Mouse (Mus musculus) lung, postnatal 4 days (tissue): ENCODE measurements around the gene Apba2.

Experiments used
- DNase-seq, 2 experiments: peaks; one replicate each; pipeline ENCODE4 v3.0.0; 2021

Apba2 gene

DNA sequence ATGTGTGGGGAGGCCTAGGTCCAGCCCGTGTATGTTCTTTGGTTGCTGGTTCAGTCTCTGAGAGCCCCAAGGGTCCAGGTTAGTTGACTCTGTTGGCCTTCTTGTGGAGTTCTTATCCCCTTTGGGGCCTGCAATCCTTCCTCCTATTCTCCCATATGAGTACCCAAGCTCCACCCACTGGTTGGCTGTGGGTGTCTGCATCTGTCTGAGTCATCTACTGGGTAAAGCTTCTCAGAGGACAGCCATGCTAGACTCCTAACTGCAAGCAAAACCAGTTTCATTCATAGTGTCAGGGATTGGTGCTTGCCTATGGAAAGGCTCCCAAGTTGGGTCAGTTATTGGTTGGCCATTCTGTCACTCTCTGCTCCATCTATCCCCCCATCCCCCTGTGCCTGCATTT lies 29.8 kb downstream of the Apba2 start:
- no peak for DNase-seq

DNA sequence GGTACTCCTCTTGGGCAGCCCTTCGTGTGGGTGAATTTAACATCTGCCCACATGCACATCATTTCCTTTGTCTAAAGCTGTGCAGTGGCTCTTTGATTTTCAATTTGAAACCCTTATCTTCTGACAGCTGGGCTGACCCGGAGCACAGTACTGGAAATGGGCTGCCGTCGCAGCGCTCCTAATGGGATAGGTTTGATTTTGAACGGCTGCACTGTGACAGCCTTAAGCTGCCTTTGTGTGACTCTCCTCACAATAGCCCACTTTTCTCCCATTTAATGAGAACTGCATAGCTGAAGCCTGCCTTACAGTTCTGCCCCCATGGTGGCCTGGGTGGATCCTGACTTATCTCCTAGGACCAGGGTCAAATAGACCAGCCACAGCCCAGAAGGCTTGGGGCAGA lies 31.9 kb downstream of the Apba2 start:
- DNase-seq: no peak

DNA sequence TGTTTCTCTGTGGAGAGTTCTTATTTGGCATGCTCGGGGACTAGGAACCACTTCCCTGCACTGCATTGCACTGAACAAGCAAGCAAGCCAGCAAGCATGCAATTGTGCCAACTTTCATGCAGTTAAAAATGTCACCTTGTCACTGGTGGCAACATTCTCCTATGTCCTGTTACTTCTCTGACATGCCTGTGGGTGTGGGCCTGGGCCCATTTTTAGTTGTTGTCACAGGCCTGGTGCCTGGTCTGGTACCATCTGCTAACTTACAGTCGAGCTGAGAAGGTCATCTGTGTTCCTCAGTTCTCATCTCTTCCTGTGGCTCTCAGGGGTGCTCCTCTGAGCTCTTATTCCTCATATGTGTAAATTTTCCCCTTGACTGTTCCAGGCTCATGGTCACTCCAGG lies 33.8 kb downstream of the Apba2 start:
- DNase-seq: no peak

DNA sequence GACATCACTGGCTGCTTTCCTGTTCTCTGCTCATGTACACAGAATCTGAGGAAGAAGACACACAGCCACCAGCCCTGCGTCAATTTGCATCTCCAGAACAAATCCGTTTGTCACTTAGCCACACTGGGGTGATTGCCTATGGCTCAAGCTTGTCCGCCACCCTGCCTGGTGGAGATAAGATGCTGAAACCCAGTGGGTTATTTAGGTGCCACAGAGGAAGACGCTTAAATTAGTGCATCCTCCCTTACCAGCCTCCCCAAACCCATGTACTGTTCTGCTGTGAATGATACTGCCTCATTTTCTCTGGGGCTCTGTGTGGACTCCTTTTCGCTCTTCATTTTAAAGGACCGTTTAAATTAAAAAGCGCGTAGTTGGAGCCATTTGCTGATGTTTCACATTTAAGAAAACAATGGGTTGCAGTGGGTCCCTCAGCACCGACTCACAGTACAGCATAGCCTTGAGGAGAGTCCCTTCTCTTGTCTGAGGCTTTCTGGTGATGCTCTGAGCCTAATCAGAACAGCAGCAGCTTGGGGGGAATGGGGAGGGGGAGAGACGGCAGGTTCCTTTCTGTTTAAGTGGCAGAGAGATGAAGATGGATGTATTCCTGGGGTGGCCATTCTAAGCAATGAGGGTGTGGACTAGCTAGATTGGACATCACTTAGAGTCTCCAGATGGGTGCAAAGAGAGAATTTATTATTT lies 38.1 kb downstream of the Apba2 start:
- DNase-seq: no peak

DNA sequence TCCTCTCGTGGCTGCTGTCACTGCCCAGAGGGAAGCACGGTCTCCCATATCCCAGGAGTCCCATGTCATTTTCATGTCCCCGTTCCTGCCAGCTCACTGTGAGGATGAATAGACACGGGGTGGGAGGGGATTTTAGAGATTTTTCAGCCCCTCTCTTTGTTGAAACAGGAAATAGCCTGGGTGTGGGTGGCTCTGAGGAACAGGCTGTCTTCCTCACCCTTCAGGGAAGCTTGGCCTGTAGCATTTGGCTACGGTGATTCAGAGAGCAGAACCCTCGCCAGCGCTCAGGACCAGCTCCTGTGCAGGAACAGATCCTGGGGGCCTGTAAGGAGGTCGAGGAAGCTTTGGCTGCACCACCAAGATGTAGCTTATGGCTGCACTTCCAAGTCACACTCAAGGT lies 45.3 kb downstream of the Apba2 start:
- DNase-seq: no peak

DNA sequence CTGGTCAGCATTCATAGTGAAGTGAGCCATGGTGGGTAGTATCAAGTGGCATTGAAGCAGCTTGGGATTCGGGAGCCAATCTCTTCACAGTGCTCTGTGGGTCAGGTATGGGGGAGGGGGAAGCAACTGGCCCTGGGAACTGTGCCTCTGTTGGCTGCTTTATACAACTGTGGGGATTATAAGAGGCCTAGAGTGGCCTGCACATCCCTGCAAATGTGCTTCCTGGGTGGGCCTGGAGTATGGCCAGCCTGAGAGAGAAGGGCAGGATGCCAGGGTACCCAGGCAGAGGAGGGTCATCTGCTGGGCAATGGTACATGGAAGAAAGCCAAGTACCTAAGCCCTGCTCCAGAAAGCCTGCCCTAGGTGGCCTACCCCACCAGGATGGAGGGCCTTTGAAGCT lies 49.4 kb downstream of the Apba2 start:
- DNase-seq: no peak

DNA sequence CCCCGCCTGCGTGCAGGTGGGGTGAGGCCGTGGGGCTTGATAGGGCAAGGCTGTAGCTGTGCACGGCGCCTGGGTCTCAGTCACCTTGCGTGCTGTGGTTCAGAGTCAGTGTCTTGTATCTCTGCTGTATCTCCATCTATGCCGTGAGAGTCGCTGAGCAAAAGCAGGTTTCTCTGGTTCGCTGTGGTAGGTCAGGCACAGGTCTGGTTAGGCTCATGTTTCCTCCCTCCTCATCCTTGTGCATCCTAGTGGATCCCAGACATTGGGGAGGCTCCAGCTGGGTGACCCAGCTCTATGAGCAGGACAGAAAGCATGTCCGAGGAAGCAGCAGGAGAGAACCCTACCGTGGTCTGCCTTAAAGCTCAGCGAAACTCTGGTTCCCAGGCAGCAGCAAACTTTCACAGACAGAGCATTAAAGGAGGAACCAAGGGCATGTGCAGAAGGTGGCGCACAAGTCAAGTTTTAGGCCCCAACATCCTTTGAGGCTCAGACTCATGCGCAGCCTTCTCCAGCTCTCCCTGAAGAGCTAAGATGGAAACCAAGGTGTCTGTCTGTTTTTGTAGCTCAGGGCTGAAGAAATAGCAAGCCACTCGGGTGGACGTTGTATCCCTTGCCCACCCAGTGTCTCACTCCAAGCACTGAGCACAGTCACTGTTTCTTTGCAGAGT lies 51.2 kb downstream of the Apba2 start:
- DNase-seq: no peak

DNA sequence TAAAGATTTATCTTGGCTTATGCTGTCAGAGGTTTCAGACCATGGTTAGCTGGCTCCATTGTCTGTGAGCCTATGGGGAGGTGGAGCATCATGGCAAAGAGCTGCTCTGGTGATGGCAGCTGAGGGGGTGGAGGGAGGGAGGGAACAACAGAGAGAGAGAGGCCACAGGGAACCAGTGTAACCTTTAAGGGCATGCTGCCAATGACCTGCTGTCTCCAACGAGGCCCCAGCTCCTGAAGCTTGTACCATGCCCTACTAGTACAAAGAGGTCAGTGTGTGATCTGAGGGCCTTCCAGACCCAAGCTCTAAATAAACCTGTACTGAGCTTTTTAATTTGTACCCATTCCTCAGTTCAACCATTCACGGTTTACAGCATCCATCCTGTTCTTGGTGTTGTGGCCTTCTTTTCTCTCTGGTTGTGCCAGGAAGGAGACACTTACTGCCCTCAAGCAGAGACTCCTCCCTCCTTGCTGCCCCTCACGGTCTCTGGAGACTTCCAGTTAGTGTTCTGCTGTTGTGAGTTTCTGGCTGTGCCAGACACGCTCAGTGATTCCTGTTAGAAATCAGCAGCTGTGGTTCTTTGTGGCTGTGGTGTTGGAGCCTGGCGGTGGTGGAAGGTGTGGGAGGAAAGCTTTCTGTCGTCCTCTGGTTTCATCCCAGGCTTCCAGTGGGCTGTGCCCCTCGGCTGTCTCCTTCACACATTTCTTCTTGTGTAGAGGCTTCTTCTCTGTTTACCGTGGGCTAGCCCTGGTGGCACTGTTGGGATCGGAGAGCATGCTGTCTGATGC lies 60.4 kb downstream of the Apba2 start:
- DNase-seq: no peak

DNA sequence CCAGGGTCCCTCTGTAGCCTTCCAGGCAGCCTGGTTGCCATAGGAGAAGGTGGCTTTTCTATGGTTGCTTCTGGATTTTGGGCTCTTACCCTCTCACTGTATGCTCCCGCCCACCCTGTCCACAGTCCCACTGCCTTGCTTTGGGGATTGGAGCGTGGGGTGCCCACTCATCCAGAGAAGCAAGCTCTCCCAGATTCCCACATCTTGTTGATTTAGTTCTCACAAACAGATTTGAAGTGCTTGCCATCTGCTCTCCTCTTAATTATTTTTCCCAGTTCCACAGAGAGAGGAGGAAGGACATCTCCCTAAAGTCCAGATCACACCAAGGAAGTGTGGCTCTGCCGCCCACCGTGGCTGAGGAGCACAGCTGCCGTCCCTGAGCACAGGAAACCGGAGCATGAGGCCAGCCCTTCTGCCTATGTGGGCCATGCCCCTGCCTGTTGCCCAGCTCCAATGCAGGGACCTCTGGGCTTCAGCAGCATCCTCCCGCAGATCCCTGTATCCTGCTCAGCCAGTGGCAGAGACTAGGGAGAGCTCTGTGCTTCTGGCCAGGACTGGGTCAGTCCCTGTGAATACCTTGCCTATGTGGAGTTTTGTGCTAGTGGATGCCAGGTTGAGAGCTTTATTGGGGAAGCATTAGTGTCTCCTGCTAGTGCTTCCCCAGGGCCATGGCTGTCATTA lies 63.5 kb downstream of the Apba2 start:
- DNase-seq: no peak

DNA sequence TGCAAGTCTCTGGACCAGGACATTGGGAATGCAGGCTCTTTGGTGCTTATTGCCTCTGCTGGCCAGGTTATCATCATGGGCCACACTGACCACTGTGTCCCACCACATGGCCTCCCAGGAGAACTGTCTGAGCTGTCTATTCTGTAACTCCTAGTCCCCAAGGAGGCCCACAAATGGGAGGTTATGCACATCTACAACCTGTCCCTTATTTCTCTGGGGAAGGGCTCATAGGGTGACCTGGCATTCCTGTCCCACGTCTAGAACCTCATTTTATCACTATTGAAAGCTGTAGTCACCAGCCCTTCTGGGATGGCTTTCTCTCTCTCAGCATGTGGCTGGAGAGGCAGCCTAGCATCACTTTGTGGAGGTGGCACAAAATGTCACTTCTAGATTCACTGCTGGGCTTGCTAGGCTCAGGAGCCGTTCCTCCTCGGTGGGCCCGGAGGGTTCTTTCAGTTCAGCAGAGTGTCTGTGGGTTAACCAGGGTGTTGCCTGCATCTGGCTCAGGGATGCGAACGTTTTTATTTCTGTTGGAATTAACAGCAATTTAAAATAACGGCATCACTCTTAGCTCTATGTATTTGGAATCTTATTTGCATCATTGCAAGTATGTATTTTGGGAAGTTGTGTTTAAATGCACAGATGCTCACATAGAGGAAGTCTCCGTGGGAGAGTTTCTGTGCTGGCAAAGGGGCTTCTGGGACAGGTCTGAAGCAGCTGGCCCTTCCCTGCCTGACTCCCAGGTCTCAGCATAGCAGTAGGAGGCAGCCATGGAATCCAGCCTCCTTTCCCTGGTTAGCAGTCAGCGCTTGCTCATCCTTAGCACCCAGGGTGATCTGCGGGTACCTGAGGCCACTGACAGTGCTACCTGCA lies 65.1 kb downstream of the Apba2 start:
- DNase-seq: no peak

DNA sequence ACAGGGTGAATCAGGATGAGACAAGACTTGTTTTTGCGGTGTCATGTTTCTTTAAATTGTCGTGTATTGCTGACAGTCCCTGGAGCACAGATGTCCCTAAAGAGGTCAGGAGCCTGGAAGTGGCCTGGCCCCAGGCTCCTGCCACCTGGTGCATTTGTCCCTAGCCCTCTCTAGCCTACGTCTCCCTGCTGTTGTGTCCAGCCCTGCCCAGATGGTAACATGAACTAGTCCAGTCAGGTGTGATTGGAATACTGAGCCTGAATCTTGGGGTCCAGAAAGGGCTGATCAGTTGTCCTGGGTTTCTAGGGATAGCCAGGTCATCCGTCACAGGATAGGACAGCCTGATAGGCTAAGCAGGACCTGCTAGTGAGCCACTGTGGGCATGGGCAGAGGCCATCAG lies 67.2 kb downstream of the Apba2 start:
- no peak for DNase-seq

DNA sequence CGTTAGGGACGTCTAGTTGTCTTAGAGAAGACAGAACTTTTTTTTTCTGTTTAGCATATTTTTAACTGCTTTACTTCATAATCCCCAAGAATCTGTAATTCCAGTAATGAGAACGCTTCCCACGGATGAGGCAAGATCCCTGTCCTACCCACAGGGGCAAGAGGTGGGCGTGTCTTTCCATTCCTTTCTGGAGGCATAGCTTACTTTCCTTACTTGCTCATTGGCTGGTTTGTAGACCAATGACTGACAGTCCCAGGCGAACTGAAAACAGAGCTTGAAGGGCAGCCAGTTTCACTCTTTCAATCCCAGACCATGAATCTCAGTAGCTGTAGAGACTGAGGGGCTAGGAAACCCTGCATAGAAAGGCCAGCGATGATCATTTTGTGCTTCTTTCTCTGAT lies 68.2 kb downstream of the Apba2 start:
- DNase-seq: no peak

DNA sequence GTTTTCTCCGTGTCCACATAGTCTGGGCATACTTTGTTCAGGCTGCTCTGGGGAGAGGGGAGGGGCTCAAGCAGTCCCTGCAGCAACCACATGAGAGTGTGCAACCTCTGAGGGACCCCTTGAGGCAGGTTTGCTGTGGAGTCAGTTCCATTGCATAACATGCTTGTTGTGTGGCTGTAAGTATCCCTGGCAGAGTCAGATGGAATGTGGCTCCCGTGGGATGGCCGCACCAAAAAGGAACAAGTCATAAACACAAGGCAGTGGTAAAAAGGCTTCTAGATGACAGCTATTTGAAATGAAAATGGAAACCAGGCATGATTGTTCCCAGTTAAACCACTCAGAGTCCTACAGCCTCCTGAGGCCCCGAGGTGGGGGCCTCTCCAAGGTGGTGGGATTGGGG lies 69.4 kb downstream of the Apba2 start:
- DNase-seq: no peak

DNA sequence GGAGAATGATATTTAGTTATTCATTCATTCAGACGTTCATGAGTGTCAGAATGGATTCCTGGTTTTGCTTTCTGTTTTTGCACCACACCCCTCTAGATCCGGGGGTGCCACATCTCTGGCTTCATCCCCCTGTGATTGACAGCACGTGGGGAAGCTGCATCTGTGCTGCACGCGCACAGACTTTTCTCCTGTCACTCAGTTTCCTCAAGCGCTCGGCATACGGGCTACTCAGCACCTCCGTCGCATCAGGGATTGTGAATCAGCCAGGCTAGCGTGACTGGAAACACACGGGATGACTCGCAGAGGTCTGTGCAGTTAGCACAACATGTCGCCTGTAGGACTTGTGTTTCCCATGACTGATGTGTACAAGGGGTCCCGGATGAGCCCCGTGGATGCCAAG lies 72.6 kb downstream of the Apba2 start:
- no peak for DNase-seq

DNA sequence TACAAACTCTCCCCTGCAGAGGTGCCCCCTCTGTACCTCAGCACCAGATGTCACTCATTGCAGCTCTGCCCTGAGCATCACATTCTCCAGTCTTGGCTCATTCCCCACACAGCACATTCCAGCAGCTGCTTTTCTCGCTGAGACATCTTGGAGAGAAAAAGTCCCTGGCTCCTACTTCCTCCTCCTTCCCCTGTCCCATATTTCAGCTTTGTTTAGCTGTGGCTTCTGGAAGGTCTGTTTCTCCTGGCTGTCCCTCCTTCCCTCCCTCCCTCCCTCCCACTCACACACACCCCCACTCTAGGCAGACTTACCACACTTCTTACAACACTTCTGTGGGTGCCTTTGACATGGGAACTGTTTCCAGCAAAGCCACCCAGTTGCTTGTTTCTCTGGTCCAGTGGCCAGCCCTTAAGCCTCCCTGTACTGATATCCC lies 75.0 kb downstream of the Apba2 start:
- peak; percentile 19 to 47 for DNase-seq

DNA sequence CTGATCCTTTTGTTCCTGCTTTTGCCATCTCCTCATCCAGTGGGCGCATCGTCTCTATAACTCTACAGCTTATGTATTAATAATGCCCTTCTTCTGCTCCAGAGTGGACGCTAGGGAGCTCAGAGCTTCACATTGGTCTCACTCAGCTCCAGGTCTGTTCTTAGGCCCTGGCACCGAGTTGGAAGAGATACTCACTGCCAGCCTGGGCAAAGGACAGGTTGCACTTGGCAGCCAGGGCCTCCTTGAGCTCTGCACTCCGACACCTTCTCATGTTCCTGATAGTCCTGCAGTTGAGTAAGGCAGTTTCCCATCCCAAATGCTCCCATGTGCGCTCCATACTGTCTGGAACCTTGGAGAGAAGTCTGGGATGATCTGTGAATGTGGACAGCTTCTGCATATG lies 76.7 kb downstream of the Apba2 start:
- no peak for DNase-seq

DNA sequence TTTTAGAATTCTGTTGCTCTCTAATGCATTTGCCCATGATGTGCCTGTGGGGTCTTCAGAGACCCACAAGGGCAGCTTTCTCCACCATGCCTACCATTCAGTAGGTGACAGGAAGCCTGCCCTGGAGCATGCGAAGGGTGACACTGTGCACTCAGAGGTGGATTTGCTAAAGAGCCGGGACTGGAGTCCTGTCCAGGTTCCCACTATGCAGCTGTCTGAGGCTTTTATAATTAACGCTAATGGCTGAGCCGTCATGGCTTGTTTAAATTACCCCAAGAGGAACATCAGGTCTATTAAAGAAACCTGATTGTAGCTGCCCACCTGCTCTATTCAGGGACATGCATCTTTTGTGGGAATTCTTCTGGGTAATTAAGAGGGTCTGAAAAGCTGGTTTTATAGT lies 78.4 kb downstream of the Apba2 start:
- DNase-seq: no peak

DNA sequence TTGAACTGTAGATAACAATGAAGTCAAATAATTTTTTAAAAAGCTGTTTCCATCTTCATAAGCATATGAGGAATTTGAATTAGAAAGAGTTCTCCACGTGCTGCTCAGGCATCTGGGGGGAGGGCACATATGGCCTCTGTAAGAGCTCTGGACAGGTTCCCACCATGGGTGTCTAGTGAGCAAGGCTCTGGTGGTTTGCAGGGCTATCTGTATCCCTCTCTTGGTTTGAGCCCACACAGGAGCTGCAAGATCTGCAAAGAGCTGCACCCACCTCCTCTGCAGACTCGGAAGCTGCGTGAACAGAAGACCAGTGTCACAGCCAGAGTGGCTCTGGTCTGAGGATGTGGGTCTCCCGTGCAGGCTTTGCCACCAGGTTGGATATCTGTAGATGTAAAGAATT lies 78.8 kb downstream of the Apba2 start:
- DNase-seq: no peak

DNA sequence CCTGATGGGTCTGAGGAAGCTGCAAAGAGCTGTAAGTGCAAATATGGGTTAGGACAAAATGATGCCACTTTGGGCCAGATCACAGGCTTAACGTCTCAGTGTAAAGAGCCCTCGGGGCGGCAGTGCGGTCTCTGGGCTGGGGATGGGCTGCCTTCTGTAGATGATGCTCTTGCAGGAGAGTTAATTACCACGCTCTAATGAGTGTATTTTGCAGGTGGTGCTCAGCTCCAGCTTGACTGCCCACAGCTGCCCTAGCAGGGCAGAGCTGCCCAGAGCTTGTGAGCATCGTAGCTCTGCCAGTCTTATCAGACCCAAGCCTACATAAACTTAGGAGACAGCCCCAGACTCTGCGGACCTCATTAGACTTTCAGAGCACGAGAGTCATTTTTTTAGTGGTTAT lies 80.9 kb downstream of the Apba2 start:
- no peak for DNase-seq

DNA sequence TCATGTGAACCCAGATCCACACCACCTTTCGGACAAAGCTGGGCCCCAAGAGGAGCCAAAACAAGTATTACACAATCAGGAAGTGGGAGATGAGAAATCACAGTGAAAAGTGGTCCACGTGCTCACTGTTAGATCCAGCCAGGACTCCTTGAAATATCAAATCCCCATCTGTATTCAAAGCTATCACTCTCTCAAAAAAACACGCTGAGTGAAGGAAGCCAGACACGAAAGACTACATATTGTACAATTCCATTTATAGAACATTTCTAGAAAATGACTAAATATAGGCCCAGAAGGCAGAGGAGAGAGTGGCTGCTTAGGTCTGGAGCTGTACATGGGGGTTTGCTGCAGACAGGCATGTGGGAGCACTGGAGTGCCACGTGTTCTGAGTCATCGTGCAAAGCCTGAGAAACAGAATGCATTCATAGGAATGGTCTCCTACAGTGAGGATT lies 82.2 kb downstream of the Apba2 start:
- no peak for DNase-seq

DNA sequence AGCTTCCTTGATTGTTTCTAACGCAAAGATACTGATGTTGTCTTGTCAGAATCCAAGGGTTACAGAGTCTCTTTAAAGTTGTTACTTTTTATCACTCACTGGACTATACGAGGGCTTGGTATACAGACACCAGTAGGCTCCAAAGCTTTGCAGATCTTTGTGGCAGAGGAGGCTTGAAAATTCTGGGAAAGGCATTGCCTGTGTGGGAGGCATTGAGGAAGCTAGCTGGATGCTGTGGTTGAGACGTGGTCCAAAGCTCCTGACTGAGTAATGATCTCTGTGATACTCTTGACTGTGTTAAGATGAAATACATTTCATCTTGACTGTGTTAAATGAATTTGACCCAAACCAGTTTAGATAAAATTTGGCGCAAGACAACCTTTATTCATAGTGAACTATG lies 84.6 kb downstream of the Apba2 start:
- DNase-seq: no peak

DNA sequence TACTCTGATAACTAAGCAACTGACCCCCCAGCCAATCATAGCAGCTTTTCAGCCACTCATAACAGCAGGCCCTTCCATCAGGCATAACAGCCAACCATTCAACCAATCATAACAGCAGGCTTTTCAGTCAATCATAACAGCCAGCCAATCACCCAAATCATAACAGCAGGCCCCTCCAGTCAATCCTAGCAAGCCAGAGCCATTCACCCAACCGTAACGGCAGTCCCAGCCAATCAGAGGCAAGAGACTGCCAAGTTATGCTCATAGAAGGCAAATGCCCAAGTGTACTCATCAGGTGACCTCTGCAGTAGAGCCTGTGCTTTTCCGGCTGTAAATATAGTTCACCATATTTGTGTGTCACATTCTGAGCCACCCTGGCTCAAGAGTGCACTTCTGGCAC lies 85.1 kb downstream of the Apba2 start:
- DNase-seq: no peak
